Mouse (Mus musculus) cerebellum, postnatal 4 days (tissue): Measurements from ENCODE around the gene Ccdc12.

Experiments
- DNase-seq, 2 experiments: peaks; one replicate each; pipeline ENCODE4 v3.0.0; 2022; ENCODE audit warnings: low spot score in 2 of 2, mixed read lengths in 1 of 2

Ccdc12 gene

GRCm38 (mm10) chr9:110703951-110704350 lies 47.6 kb downstream of the Ccdc12 start:
- no peak for DNase-seq

- no peak for DNase-seq
Measured at GRCm38 (mm10) chr9:110706784-110707183, 50.5 kb downstream of the Ccdc12 start.

- DNase-seq = peak; percentile 45 to 69
Measured at GRCm38 (mm10) chr9:110709640-110710258, 53.4 kb downstream of the Ccdc12 start.

DNA sequence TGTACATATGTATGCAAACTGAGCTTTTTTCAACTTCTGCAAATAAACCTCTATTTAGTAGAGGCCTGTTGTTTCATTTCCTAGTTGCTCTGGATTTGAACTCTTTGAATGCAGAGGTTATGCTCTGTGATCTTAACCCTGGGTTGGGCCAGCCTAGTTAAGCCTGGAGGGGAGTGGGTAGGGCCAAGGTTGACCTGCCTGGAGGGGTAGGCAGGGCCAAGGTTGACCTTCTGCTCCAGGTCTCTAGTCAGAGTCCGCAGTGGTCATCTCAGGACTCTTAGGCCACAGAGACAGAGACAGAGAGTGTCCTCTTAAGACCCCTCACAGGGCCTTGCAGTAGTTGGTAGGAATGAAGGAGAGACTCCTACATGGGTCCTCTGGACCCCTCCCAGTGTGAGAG lies 55.2 kb downstream of the Ccdc12 start:
- DNase-seq = no peak

DNA sequence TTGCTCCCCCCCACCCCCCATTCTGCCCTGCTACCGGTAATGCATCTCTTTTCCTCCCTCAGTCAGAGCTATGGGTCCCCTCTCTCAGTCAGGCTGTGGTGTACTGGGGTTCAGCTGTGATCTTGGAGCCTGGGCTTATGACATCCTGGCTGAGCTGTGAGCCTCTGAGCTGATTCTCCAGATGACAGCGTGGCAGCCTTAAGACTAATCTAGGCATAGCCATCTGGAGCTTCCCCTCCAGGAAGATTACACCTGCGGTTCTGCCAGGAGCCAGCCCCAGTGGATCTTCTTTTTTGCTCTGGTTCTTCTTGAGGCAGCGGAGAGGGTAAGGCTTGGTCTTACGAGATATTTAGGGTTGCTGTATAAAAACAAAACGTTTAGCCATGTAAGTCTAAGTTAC lies 55.7 kb downstream of the Ccdc12 start:
- DNase-seq = no peak

DNA sequence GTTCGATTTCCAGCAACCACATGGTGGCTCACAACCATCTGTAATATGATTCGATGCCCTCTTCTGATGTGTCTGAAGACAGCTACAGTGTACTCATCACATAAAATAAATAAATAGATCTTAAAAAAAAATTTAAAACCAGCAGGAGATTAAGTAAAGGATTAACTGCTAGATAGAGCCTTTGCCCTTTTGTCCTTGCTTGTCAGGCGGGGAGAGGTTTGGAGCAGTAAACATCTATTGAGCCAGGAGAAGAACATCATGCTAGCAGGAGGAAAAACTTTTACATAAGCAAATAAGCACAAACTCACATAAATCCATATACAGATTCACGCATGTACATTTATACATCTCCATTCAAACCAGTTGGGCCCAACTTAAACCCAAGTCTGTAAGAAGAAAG lies 56.2 kb downstream of the Ccdc12 start:
- DNase-seq = no peak

- no peak for DNase-seq
Measured at GRCm38 (mm10) chr9:110713389-110713788, 57.1 kb downstream of the Ccdc12 start.

GRCm38 (mm10) chr9:110715426-110715825 lies 59.1 kb downstream of the Ccdc12 start:
- no peak for DNase-seq

GRCm38 (mm10) chr9:110716775-110717174 lies 60.5 kb downstream of the Ccdc12 start:
- DNase-seq = peak; percentile 43 to 68

DNA sequence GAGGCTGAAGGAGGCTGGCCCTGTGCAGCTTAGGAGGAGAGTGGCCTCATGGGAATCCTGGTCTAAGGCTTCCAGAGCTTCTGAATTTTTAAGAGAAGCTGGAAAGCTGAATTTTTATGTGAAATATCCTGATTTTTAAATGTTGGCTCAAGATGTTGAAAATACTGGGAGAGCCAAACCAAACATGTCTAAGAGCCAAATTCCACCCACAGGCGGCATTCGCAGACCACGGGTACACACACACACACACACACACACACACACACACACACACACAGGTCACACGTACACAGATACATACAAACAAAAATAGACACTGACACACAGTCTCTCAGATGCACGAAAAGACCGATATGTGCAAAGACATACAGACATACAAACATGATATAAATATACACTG lies 61.8 kb downstream of the Ccdc12 start:
- DNase-seq = no peak

GRCm38 (mm10) chr9:110718810-110719209 lies 62.5 kb downstream of the Ccdc12 start:
- DNase-seq = no peak

- DNase-seq = no peak
Measured at GRCm38 (mm10) chr9:110719977-110720376, 63.7 kb downstream of the Ccdc12 start.

GRCm38 (mm10) chr9:110722060-110722459 lies 65.8 kb downstream of the Ccdc12 start:
- no peak for DNase-seq

DNA sequence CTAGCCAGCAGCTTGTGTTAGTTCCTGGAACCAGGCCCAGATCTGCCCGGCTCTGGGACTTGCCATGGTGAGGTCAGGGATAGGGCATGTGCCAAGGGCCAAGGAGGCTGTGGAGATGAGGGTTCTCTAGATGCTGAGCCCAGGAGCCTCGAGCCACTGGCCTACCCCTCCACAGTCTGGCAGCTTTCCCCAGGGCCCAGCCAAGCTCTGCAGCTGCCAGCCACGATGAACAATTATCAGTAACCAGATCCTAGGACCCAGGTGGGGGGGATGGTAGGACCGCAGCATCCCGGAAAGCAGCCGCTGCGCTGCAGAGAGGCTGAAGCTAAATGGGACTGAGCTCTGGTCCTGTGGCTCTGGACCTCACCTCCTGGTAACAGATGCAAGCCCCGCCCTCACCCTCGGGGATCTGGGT lies 69.4 kb downstream of the Ccdc12 start:
- peak in 1 of 2 experiments; percentile 58 for DNase-seq

- no peak for DNase-seq
Measured at GRCm38 (mm10) chr9:110726867-110727266, 70.6 kb downstream of the Ccdc12 start.

GRCm38 (mm10) chr9:110729841-110730240 lies 73.5 kb downstream of the Ccdc12 start:
- DNase-seq = peak in 1 of 2 experiments; percentile 56

DNA sequence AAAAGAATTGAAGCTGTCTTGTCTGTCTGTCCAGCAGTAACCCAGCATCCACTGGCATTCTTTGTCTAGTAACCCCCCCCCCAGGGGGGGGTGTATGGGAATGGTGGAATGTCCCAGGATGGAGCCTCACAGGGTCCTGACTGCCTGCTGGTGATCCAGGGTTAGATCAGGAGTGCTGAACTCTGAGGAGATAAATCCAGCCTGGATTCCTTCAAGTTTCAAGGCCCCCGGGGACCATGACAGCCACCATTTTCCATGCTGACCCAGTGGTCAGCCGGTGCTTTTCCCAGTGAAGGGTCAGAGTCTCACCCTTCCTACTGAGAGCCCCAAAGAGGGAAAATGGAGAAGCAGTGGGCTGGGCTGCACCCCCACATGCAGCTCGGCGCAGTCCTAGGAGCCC lies 75.6 kb downstream of the Ccdc12 start:
- no peak for DNase-seq

- DNase-seq = peak in 1 of 2 experiments; percentile 54
Measured at GRCm38 (mm10) chr9:110732623-110733022, 76.3 kb downstream of the Ccdc12 start.

DNA sequence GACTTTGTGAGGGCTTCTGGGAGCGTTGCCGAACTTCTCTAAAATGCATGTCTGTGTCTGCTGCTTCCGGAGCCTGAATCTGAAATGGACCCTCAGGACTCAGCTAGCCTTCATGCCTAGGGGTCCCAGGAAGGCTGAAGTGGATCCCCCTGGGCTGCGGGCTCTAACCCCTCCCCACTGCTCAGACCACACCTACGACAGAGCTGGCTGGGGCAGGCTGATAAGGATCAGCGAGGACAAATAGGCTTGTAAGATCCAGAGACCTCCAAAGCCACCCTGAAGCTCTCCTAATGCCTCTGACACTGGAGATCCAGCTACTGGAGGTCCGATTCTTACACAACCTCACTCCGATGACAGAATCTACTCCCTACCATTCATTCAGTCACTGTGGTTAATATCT lies 76.8 kb downstream of the Ccdc12 start:
- DNase-seq = no peak

DNA sequence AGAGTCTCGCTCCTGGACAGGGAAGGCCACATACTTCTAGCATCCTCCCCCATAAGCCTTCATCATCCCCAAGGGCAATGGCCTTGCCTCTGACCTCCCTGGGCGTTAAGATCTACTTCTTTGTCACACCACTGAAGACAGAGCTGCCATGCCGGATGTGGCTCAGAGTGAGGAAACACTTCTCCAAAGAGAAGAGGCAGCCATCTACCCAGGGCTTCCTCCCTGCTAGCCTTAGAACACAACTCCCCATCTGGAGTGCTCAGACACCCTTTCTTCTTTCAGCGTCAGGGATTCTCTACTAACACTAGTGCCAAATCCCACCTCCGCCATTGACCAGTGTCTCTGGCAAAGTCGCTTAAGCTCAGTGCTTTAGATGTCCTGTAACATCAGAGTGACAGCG lies 77.9 kb downstream of the Ccdc12 start:
- DNase-seq = no peak

- no peak for DNase-seq
Measured at GRCm38 (mm10) chr9:110736362-110736761, 80.1 kb downstream of the Ccdc12 start.

DNA sequence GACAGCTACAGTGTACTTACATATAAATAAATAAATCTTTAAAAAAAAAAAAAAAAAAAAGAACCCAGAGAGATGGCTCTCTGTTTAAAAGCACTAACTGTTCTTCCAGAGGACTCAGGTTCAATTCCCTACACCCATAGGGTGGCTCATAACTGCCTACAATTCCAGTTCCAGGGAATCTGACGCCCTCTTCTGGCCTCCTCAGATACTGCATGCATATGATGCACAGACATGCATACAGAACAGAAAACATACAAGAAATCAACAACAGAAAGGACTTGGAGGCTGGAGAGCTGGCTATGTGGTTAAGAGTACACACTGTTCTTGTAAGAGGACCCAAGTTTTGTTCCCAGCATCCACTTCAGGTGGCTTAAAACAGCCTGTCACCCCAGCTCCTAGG lies 81.8 kb downstream of the Ccdc12 start:
- no peak for DNase-seq

DNA sequence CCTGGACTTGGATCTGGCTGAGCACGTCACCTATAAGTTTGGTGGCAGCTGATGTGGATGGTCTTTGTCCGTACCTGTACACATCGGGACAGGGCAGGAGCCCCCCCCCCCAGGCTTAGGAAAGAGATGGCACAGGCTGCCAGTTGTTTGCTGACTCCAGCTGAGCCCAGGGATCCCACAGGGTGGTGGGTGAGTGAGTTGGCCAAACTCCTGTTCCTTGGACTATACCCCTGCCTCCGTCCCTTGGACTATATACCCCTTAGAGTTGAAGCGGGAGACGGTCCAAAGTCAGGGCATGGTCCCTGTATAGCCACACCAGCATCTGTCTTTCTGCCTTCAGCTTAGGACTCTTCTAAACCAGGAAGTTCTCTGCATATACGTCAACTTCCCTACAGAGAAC lies 83.7 kb downstream of the Ccdc12 start:
- DNase-seq = no peak

DNA sequence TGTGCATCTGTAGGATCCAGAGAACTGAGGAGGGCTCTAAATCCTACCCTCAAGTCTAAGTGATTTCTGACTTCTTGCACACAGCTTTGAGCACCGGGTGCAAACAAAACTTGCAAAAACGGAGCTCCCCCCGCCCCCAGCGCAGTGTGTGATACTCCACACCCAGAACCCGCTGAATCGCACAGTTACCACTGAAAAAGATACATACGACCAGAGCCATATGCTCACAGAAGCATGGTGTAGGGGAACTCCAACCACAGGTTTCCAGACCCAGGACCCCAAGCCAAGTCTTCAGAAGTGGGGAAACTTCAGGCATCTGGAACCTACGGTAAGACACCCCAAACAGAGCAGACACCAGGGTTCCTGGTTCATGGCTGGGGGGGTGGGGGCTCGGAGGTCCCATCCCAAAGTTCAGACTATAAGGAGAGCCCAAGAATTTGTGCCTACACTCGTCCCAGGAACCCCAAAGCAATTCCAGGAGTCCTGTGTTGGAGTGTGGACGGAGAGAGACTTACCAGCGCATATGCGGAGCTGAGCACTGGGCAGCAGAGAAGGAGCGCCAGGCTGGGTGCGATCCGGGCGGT lies 85.5 kb downstream of the Ccdc12 start, which contains the start of gene Myl3:
Gene Myl3, plus strand, starts transcription at position 151 of the 584 bp plus-strand sequence.
- DNase-seq = no peak
